Mouse (Mus musculus): ENCODE results near the gene Rnf10. TPM values are rescaled to one million over a fixed set of nuclear protein-coding genes. Genes with fewer than 3 reads are reported as not detected.
A peak's percentile ranks its signal among the peaks of the same experiment; 100 is the strongest.

The Rnf10 gene
- polyA plus RNA-seq, 1 experiment from 2014 or later = 58.0 TPM

DNA sequence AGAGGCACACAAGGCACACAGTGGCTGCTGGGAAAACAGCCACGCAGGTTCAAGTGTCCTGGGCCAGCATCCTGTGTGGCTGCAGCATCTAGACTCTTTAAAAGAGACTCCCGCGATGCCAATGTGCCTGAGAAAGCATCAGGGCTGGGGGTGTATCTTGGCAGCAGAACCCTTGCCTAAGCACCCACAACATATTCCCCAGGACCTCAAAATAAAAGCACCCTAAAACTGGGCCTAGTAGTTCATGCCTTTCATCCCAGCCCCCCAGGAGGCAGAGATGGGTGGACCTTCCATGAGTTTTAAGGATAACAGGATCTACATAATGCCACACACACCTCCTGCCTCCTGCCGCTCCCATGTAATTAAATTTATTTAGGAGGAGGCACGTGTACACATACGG, 38.2 kb downstream of the Rnf10 start:
- WGBS (ENCODE audit: insufficient replicate concordance) = 56% methylated on average over 6 of the region's 6 CpGs
- H3K36me3 ChIP-seq (ENCODE audit: control insufficient read depth, insufficient read depth, low read length) = no peaks in the 10 kb centered on the region
- no peak overlapping the region for H3K4me2 ChIP-seq
- no peak for ATAC-seq (replicated peaks; ENCODE audit: insufficient number of reproducible peaks, low FRiP score, low TSS enrichment)
- H3K27me3 ChIP-seq (ENCODE audit: control insufficient read depth, insufficient read depth, low read length) = peaks cover 9% of the 10 kb centered on the region; the same call in 1 of the 2 replicates
- H3K4me1 ChIP-seq (ENCODE audit: control insufficient read depth, insufficient read depth, low read length) = peaks cover 16% of the 10 kb centered on the region
- no peaks in the 10 kb centered on the region for H3K9me3 ChIP-seq (replicated peaks; ENCODE audit: control insufficient read depth, low read length)
- H3K4me3 ChIP-seq (ENCODE audit: low read depth, low read length) = no peak overlapping the region
- H3K27ac ChIP-seq (ENCODE audit: low read depth, low read length) = no peak overlapping the region
- H3K9ac ChIP-seq (ENCODE audit: low read depth, low read length) = no peak overlapping the region

DNA sequence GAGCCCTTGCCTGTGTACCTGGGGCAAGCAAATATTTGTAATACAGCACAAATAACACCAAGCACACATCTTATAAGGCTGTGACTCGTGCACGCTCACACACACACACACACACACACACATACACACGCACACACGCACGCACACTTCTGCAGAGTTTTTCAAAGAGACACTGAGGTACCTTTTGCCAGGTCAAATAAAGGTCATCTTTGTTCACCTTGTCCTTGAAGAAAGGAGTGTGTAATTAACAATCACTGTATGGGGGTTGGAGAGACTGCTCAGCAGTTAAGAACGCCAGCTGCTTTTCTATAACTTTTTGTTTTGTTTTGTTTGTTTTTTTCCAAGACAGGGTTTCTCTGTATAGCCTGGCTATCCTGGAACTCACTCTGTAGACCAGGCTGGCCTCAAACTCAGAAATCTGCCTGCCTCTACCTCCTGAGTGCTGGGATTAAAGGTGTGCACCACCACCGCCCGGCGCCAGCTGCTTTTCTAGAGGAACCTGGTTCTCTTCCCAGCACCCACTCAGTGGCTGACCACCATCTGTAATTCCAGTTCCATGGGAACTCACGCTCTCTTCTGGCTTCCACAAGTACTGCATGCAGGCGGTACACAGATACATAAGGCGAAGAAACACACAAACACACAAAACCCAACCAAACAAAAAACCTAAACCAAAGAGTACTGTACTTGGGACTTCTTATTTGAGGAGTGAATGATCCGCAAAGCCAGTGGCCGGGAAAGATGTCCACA, 39.5 kb downstream of the Rnf10 start:
- Histone ChIP-seq H3K36me3 (ENCODE audit: control insufficient read depth, insufficient read depth, low read length) (no peaks in the 10 kb centered on the region), H3K4me2 (no peak overlapping the region), H3K4me3 (ENCODE audit: low read depth, low read length) (no peak overlapping the region), H3K27me3 (ENCODE audit: control insufficient read depth, insufficient read depth, low read length) (peaks cover 9% of the 10 kb centered on the region; the same call in 1 of the 2 replicates), H3K4me1 (ENCODE audit: control insufficient read depth, insufficient read depth, low read length) (peaks cover 9% of the 10 kb centered on the region), H3K9me3 (replicated peaks; ENCODE audit: control insufficient read depth, low read length) (no peaks in the 10 kb centered on the region), H3K27ac (ENCODE audit: low read depth, low read length) (no peak overlapping the region), H3K9ac (ENCODE audit: low read depth, low read length) (no peak overlapping the region)
- WGBS (ENCODE audit: insufficient replicate concordance) = 86% methylated on average over 14 of the region's 14 CpGs
- ATAC-seq (replicated peaks; ENCODE audit: insufficient number of reproducible peaks, low FRiP score, low TSS enrichment) = no peak

DNA sequence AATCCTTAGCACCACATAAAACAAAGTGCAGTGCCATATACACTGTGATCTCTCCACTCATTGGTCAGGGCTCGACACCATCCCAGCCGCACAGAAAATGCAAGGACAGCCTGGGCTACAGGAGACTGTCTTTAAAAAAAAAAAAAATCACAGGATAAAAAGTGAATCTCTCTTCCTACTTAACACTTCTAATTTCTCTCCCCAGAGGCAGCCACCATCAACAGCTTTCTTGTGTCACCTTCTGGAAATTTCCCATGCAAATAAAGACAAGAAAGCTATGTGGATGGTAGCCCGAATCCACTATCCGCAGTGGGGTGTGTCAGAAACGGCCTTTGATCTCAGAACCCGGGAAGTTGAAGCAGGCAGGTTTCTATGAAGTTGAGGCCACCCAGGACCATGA, 40.2 kb downstream of the Rnf10 start:
- peaks cover 9% of the 10 kb centered on the region for H3K4me1 ChIP-seq (ENCODE audit: control insufficient read depth, insufficient read depth, low read length)
- H3K27ac ChIP-seq (ENCODE audit: low read depth, low read length) = no peak overlapping the region
- no peak overlapping the region for H3K4me2 ChIP-seq
- no peak overlapping the region for H3K9ac ChIP-seq (ENCODE audit: low read depth, low read length)
- H3K4me3 ChIP-seq (ENCODE audit: low read depth, low read length) = no peak overlapping the region
- no peaks in the 10 kb centered on the region for H3K9me3 ChIP-seq (replicated peaks; ENCODE audit: control insufficient read depth, low read length)
- ATAC-seq (replicated peaks; ENCODE audit: insufficient number of reproducible peaks, low FRiP score, low TSS enrichment) = no peak
- H3K27me3 ChIP-seq (ENCODE audit: control insufficient read depth, insufficient read depth, low read length) = peaks cover 9% of the 10 kb centered on the region; the same call in 1 of the 2 replicates
- H3K36me3 ChIP-seq (ENCODE audit: control insufficient read depth, insufficient read depth, low read length) = no peaks in the 10 kb centered on the region
- WGBS (ENCODE audit: insufficient replicate concordance) = 69% methylated on average over 6 of the region's 6 CpGs

DNA sequence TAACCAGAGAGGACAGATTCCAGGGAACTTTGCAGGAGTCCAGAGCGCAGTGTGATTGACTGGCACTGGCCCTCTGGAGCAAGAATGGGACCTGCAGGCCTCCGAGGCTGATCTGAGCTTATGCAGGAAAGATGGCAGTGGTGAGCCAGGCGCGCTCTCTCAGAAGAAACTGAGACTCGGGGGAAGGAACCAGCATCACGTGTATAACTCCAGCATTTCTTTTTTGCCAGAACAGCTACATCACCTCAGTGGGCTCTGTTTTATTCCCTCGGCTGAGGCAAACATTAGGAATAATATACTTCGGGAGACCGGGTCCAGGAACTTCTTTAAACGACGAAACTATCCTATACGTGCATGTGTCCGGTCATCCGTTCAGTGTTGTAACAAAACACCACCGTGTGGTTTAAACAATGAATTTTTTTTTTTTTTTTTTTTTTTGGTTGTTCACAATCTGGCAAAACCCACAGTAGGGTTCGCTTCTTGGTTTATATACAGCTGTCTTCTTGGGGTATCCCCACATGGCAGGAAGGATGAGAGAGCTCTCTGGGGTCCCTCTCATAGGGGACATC, 41.1 kb downstream of the Rnf10 start:
- H3K9me3 ChIP-seq (replicated peaks; ENCODE audit: control insufficient read depth, low read length) = no peaks in the 10 kb centered on the region
- peaks cover 9% of the 10 kb centered on the region; the same call in 1 of the 2 replicates for H3K27me3 ChIP-seq (ENCODE audit: control insufficient read depth, insufficient read depth, low read length)
- no peak overlapping the region for H3K27ac ChIP-seq (ENCODE audit: low read depth, low read length)
- H3K36me3 ChIP-seq (ENCODE audit: control insufficient read depth, insufficient read depth, low read length) = no peaks in the 10 kb centered on the region
- peak overlapping the region; percentile 32 for H3K4me2 ChIP-seq
- no peak overlapping the region for H3K9ac ChIP-seq (ENCODE audit: low read depth, low read length)
- 50% methylated on average over 16 of the region's 16 CpGs for WGBS (ENCODE audit: insufficient replicate concordance)
- H3K4me1 ChIP-seq (ENCODE audit: control insufficient read depth, insufficient read depth, low read length) = peaks cover 9% of the 10 kb centered on the region
- no peak for ATAC-seq (replicated peaks; ENCODE audit: insufficient number of reproducible peaks, low FRiP score, low TSS enrichment)
- no peak overlapping the region for H3K4me3 ChIP-seq (ENCODE audit: low read depth, low read length)

- Histone ChIP-seq H3K9me3 (replicated peaks; ENCODE audit: control insufficient read depth, low read length) (no peaks in the 10 kb centered on the region), H3K27ac (ENCODE audit: low read depth, low read length) (no peak overlapping the region), H3K4me1 (ENCODE audit: control insufficient read depth, insufficient read depth, low read length) (peaks cover 9% of the 10 kb centered on the region), H3K36me3 (ENCODE audit: control insufficient read depth, insufficient read depth, low read length) (no peaks in the 10 kb centered on the region), H3K4me2 (peak overlapping the region; percentile 32; the same call in 1 of the 2 replicates), H3K27me3 (ENCODE audit: control insufficient read depth, insufficient read depth, low read length) (peaks cover 9% of the 10 kb centered on the region; the same call in 1 of the 2 replicates), H3K9ac (ENCODE audit: low read depth, low read length) (no peak overlapping the region), H3K4me3 (ENCODE audit: low read depth, low read length) (no peak overlapping the region)
- WGBS (ENCODE audit: insufficient replicate concordance) = 39% methylated on average over 15 of the region's 15 CpGs
- 0 out of 2 replicates have a peak, but pooled peaks have one; percentile 33 for ATAC-seq (replicated peaks; ENCODE audit: insufficient number of reproducible peaks, low FRiP score, low TSS enrichment)
Observed at GRCm38 (mm10) chr5:115230830-115231551, 41.7 kb downstream of the Rnf10 start.

- Histone ChIP-seq H3K27me3 (ENCODE audit: control insufficient read depth, insufficient read depth, low read length) (peaks cover 8% of the 10 kb centered on the region; the same call in 1 of the 2 replicates), H3K9me3 (replicated peaks; ENCODE audit: control insufficient read depth, low read length) (peaks cover 5% of the 10 kb centered on the region), H3K27ac (ENCODE audit: low read depth, low read length) (no peak overlapping the region), H3K4me1 (ENCODE audit: control insufficient read depth, insufficient read depth, low read length) (no peaks in the 10 kb centered on the region), H3K9ac (ENCODE audit: low read depth, low read length) (no peak overlapping the region), H3K4me3 (ENCODE audit: low read depth, low read length) (no peak overlapping the region), H3K36me3 (ENCODE audit: control insufficient read depth, insufficient read depth, low read length) (no peaks in the 10 kb centered on the region), H3K4me2 (no peak overlapping the region)
- WGBS (ENCODE audit: insufficient replicate concordance) = 75% methylated on average over 3 of the region's 3 CpGs
- no peak for ATAC-seq (replicated peaks; ENCODE audit: insufficient number of reproducible peaks, low FRiP score, low TSS enrichment)
Observed at GRCm38 (mm10) chr5:115222485-115222884, 50.2 kb downstream of the Rnf10 start.

- Histone ChIP-seq H3K4me2 (no peak overlapping the region), H3K9ac (ENCODE audit: low read depth, low read length) (no peak overlapping the region), H3K4me3 (ENCODE audit: low read depth, low read length) (no peak overlapping the region), H3K36me3 (ENCODE audit: control insufficient read depth, insufficient read depth, low read length) (no peaks in the 10 kb centered on the region), H3K4me1 (ENCODE audit: control insufficient read depth, insufficient read depth, low read length) (no peaks in the 10 kb centered on the region), H3K9me3 (replicated peaks; ENCODE audit: control insufficient read depth, low read length) (peaks cover 5% of the 10 kb centered on the region), H3K27ac (ENCODE audit: low read depth, low read length) (no peak overlapping the region), H3K27me3 (ENCODE audit: control insufficient read depth, insufficient read depth, low read length) (peaks cover 13% of the 10 kb centered on the region)
- WGBS (ENCODE audit: insufficient replicate concordance) = 39% methylated on average over 13 of the region's 13 CpGs
- ATAC-seq (replicated peaks; ENCODE audit: insufficient number of reproducible peaks, low FRiP score, low TSS enrichment) = no peak
Observed at GRCm38 (mm10) chr5:115220931-115221640, 51.6 kb downstream of the Rnf10 start.

GRCm38 (mm10) chr5:115217998-115218397, 54.7 kb downstream of the Rnf10 start:
- no peak overlapping the region for H3K27ac ChIP-seq (ENCODE audit: low read depth, low read length)
- H3K27me3 ChIP-seq (ENCODE audit: control insufficient read depth, insufficient read depth, low read length) = peaks cover 21% of the 10 kb centered on the region
- no peak overlapping the region for H3K9ac ChIP-seq (ENCODE audit: low read depth, low read length)
- 89% methylated on average over 12 of the region's 12 CpGs for whole genome bisulfite sequencing (ENCODE audit: insufficient replicate concordance)
- peaks cover 5% of the 10 kb centered on the region for H3K9me3 ChIP-seq (replicated peaks; ENCODE audit: control insufficient read depth, low read length)
- peaks cover 6% of the 10 kb centered on the region for H3K4me1 ChIP-seq (ENCODE audit: control insufficient read depth, insufficient read depth, low read length)
- H3K4me3 ChIP-seq (ENCODE audit: low read depth, low read length) = no peak overlapping the region
- no peak for ATAC-seq (replicated peaks; ENCODE audit: insufficient number of reproducible peaks, low FRiP score, low TSS enrichment)
- H3K36me3 ChIP-seq (ENCODE audit: control insufficient read depth, insufficient read depth, low read length) = no peaks in the 10 kb centered on the region
- H3K4me2 ChIP-seq = no peak overlapping the region
